Mouse (Mus musculus): ENCODE results near the gene Fam83g. TPM values are rescaled to one million over a fixed set of nuclear protein-coding genes. Genes with fewer than 3 reads are reported as not detected.

The Fam83g gene
- total and polyA plus RNA-seq, 3 experiments, result 19.1 to 63.7 (median 19.2) TPM

DNA sequence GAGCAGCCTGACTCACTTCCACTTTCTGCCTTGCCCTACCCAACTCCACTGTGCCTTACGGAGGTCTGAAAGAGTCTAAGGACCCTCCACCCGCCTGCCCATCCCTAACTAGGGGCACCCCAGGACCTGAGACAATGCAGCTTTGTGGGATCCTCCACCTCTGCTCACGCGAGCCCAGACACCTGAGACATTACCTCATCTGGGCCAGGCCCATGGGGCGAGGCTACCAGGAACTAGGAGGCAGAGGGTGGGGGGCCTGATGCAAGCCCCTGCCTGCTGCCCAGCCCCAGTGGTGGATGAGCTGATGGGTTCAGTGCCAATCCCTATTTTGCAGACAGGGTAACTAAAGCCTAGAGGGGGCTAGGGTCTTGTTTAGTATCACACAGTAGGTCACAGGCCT lies 15.6 kb downstream of the Fam83g start:
- no peak for DNase-seq (ENCODE audit: extremely low read depth)
- Histone ChIP-seq H3K36me3 (replicated peaks in 1 of 2; ENCODE audit: control insufficient read depth in 1 of 2, insufficient read depth in 1 of 2, low read length in 1 of 2) (peaks cover 90 to 96% of the 10 kb centered on the region in 2 experiments), H3K4me1 (ENCODE audit: control insufficient read depth in 1 of 2, insufficient read depth in 2 of 2) (peaks cover 46 to 91% of the 10 kb centered on the region in 2 experiments), H3K27me3 (replicated peaks) (no peaks in the 10 kb centered on the region), H3K4me2 (ENCODE audit: insufficient read depth, low read depth, poor library complexity, severe bottlenecking) (no peak overlapping the region), H3K27ac (ENCODE audit: insufficient read depth, low read depth) (peak overlapping the region; percentile 89), H3K79me2 (replicated peaks; ENCODE audit: control insufficient read depth, extremely low read depth, insufficient read depth, poor library complexity, severe bottlenecking) (peaks cover 5% of the 10 kb centered on the region; the same call in 1 of the 2 replicates), H3K9ac (ENCODE audit: insufficient read depth, low read depth) (no peak overlapping the region), H3K4me3 (replicated peaks in 1 of 3; ENCODE audit: low read depth in 2 of 3, low read length in 2 of 3, poor library complexity in 1 of 3) (peak overlapping the region in 1 of 3 experiments; percentile 20), H3K9me3 (replicated peaks; ENCODE audit: low read length) (no peaks in the 10 kb centered on the region)
- dilution Hi-C loops (cut with MboI; ENCODE audit: extremely low pct_ligation_motif_present, extremely low pct_unique_long_range_greater_than_20kb, low sequenced_read_pairs) (no loop called here), in situ Hi-C loops (cut with MboI; ENCODE audit: low pct_ligation_motif_present, low pct_unique_long_range_greater_than_20kb, low sequenced_read_pairs) (no loop called here)
- TF ChIP-seq IRF4 (IDR thresholded peaks at IDR 0.05; ENCODE audit: low read depth, low read length), result no peak
- TF ChIP-seq ZKSCAN1 (IDR thresholded peaks at IDR 0.05; ENCODE audit: borderline replicate concordance, low read depth, low read length), result no peak
- no peak for TF ChIP-seq MEF2A (IDR thresholded peaks at IDR 0.05; ENCODE audit: borderline replicate concordance, low read depth, low read length)
- TF ChIP-seq ELF1 (IDR thresholded peaks at IDR 0.05; ENCODE audit: low read depth, low read length), result no peak
- TF ChIP-seq PAX5 (IDR thresholded peaks at IDR 0.05; ENCODE audit: low read length), result no peak
- no peak for TF ChIP-seq USF1 (IDR thresholded peaks at IDR 0.05; ENCODE audit: low read depth, low read length)

DNA sequence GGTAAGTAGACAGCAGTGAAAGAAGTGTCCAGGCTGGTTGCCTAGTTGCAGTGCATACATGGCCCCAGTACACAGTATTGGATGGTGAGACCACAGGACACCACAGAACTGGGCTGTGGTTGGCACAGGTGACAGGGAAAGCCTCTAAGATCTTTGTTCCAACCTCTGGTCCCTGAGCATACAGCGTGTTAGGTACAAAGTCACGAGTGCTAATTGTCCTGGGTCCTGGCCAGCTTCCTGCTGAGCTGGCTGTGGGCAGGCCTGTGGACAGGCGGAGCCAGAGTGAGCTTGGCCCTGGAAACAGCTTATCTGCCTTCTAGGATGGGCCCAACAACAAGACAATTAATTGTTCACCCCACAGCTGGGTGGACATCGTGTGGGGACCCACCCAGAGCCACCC lies 16.0 kb downstream of the Fam83g start:
- Histone ChIP-seq H3K4me2 (ENCODE audit: insufficient read depth, low read depth, poor library complexity, severe bottlenecking) (no peak overlapping the region), H3K27ac (ENCODE audit: insufficient read depth, low read depth) (peak overlapping the region; percentile 89), H3K4me1 (ENCODE audit: control insufficient read depth in 1 of 2, insufficient read depth in 2 of 2) (peaks cover 46 to 94% of the 10 kb centered on the region in 2 experiments), H3K36me3 (replicated peaks in 1 of 2; ENCODE audit: control insufficient read depth in 1 of 2, insufficient read depth in 1 of 2, low read length in 1 of 2) (peaks cover 90 to 96% of the 10 kb centered on the region in 2 experiments), H3K4me3 (replicated peaks in 1 of 3; ENCODE audit: low read depth in 2 of 3, low read length in 2 of 3, poor library complexity in 1 of 3) (no peak overlapping the region), H3K9me3 (replicated peaks; ENCODE audit: low read length) (no peaks in the 10 kb centered on the region), H3K27me3 (replicated peaks) (no peaks in the 10 kb centered on the region), H3K79me2 (replicated peaks; ENCODE audit: control insufficient read depth, extremely low read depth, insufficient read depth, poor library complexity, severe bottlenecking) (peaks cover 5% of the 10 kb centered on the region; the same call in 1 of the 2 replicates), H3K9ac (ENCODE audit: insufficient read depth, low read depth) (no peak overlapping the region)
- TF ChIP-seq UBTF (IDR thresholded peaks at IDR 0.05; ENCODE audit: low read depth, low read length) (no peak), BHLHE40 (IDR thresholded peaks at IDR 0.05; ENCODE audit: low read depth, low read length) (peak; percentile 62; the same call in 1 of the 2 replicates), MEF2A (IDR thresholded peaks at IDR 0.05; ENCODE audit: borderline replicate concordance, low read depth, low read length) (no peak), PAX5 (IDR thresholded peaks at IDR 0.05; ENCODE audit: low read length) (no peak), MXI1 (IDR thresholded peaks at IDR 0.05; ENCODE audit: low read depth, low read length) (no peak), MAX (IDR thresholded peaks at IDR 0.05; ENCODE audit: low read length) (no peak), ETS1 (conservative IDR thresholded peaks at IDR 0.05; ENCODE audit: low read depth, low read length) (0 out of 2 replicates have a peak, but pooled peaks have one; percentile 19)
- peak; percentile 44 for DNase-seq (ENCODE audit: extremely low read depth)
- dilution Hi-C loops (cut with MboI; ENCODE audit: extremely low pct_ligation_motif_present, extremely low pct_unique_long_range_greater_than_20kb, low sequenced_read_pairs) (no loop called here), in situ Hi-C loops (cut with MboI; ENCODE audit: low pct_ligation_motif_present, low pct_unique_long_range_greater_than_20kb, low sequenced_read_pairs) (loop anchor here (5.0 kb wide), 1 partner anchor 33 kb away; no protein-coding TSS in a partner anchor)

DNA sequence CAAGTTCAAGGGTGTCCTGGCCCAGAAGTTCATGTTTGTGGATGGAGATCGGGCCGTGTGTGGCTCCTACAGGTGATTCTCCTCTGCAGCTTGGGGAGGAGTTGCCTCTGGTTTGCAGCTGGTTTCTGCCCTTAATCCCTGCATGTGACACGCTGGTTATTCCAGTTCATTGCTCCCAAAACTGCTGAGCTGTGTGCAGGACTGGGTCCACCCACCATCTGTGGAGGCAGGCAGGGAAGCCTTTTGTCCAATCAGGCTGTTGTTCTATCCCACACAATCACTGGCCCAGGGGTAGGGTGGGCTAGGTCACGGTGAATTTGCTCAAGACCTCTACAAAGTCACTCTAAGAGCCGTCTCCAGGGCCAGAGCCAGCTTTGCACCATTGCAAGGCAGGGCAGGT lies 17.8 kb downstream of the Fam83g start:
- dilution Hi-C loops (cut with MboI; ENCODE audit: extremely low pct_ligation_motif_present, extremely low pct_unique_long_range_greater_than_20kb, low sequenced_read_pairs) (no loop called here), in situ Hi-C loops (cut with MboI; ENCODE audit: low pct_ligation_motif_present, low pct_unique_long_range_greater_than_20kb, low sequenced_read_pairs) (loop anchor here (5.0 kb wide), 1 partner anchor 34 kb away; no protein-coding TSS in a partner anchor)
- DNase-seq (ENCODE audit: extremely low read depth), result no peak
- H3K4me1 ChIP-seq (ENCODE audit: control insufficient read depth in 1 of 2, insufficient read depth in 2 of 2), result peaks cover 50 to 100% of the 10 kb centered on the region in 2 experiments
- H3K9me3 ChIP-seq (replicated peaks; ENCODE audit: low read length), result no peaks in the 10 kb centered on the region
- no peak overlapping the region for H3K4me2 ChIP-seq (ENCODE audit: insufficient read depth, low read depth, poor library complexity, severe bottlenecking)
- H3K9ac ChIP-seq (ENCODE audit: insufficient read depth, low read depth), result no peak overlapping the region
- no peak overlapping the region for H3K4me3 ChIP-seq (replicated peaks in 1 of 3; ENCODE audit: low read depth in 2 of 3, low read length in 2 of 3, poor library complexity in 1 of 3)
- no peak overlapping the region for H3K27ac ChIP-seq (ENCODE audit: insufficient read depth, low read depth)
- no peaks in the 10 kb centered on the region for H3K27me3 ChIP-seq (replicated peaks)
- H3K79me2 ChIP-seq (replicated peaks; ENCODE audit: control insufficient read depth, extremely low read depth, insufficient read depth, poor library complexity, severe bottlenecking), result peaks cover 5% of the 10 kb centered on the region; the same call in 1 of the 2 replicates
- H3K36me3 ChIP-seq (replicated peaks in 1 of 2; ENCODE audit: control insufficient read depth in 1 of 2, insufficient read depth in 1 of 2, low read length in 1 of 2), result peaks cover 87 to 96% of the 10 kb centered on the region in 2 experiments
- no peak for TF ChIP-seq ELF1 (IDR thresholded peaks at IDR 0.05; ENCODE audit: low read depth, low read length)
- TF ChIP-seq MEF2A (IDR thresholded peaks at IDR 0.05; ENCODE audit: borderline replicate concordance, low read depth, low read length), result no peak
- no peak for TF ChIP-seq E2F4 (IDR thresholded peaks at IDR 0.05; ENCODE audit: insufficient replicate concordance, low read depth, low read length)

Data from CH12.LX (cell line).